Mouse (Mus musculus) heart, embryonic 16.5 days (tissue): ENCODE measurements at regions not wholly inside any gene's neighbourhood (a gene's known extent, or its start where the extent isn't known, plus 50 kb on each side); places are given as distances from the start of the nearest gene placed in this dataset.

Experiments used
- ATAC-seq: fragments of 200-750 bp; cut with Nextera tagmentation; replicated peaks from 2 replicates; pipeline ENCODE4 v1.8.0; 2017; ENCODE audit warnings: moderate number of reproducible peaks; ENCODE audit not compliant: insufficient read depth, low FRiP score; ENCODE audit errors: extremely low read depth
- H3K27ac ChIP-seq: fragments of 300-500 bp; sonication (generic); 2 replicates; pipeline ENCODE4 v1.5.1; 2014; ENCODE audit warnings: mild to moderate bottlenecking, low read length, control low read depth, moderate library complexity
- H3K27me3 ChIP-seq: fragments of 300-500 bp; sonication (generic); 2 replicates; pipeline ENCODE4 v1.6.1; 2014; ENCODE audit warnings: low read length, mixed read lengths; ENCODE audit not compliant: control insufficient read depth, insufficient read depth
- H3K36me3 ChIP-seq: fragments of 300-500 bp; sonication (generic); 2 replicates; pipeline ENCODE4 v1.6.1; 2014; ENCODE audit not compliant: control insufficient read depth, insufficient read depth
- H3K4me1 ChIP-seq: fragments of 300-500 bp; sonication (generic); 2 replicates; pipeline ENCODE4 v1.6.1; 2014; ENCODE audit warnings: low read length, mixed read lengths; ENCODE audit not compliant: control insufficient read depth, insufficient read depth
- H3K4me2 ChIP-seq: fragments of 300-500 bp; sonication (generic); 2 replicates; pipeline ENCODE4 v1.6.1; 2014; ENCODE audit warnings: low read depth, mild to moderate bottlenecking, control low read depth, low read length
- H3K4me3 ChIP-seq: fragments of 300-500 bp; sonication (generic); 2 replicates; pipeline ENCODE4 v1.5.1; 2014; ENCODE audit warnings: mild to moderate bottlenecking, control low read depth, low read length
- H3K9ac ChIP-seq: fragments of 300-500 bp; sonication (generic); 2 replicates; pipeline ENCODE4 v1.6.1; 2014; ENCODE audit warnings: low read length, control low read depth
- H3K9me3 ChIP-seq: fragments of 300-500 bp; sonication (generic); replicated peaks from 2 replicates; pipeline ENCODE4 v1.6.1; 2016; ENCODE audit warnings: low read length; ENCODE audit not compliant: control insufficient read depth
- WGBS: fragments of 180-500 bp; shearing (Covaris S2); extraction: QIAGEN DNeasy Blood & Tissue Kit; methylation state at CpG from one replicate; pipeline ENCODE4 v1.1.7; 2014; 5-methylcytosine and 5-hydroxymethylcytosine counted together

GRCm38 (mm10) chr4:38507202-38507601, 942.9 kb upstream of the 1700009N14Rik start:
- Histone ChIP-seq H3K4me2 (no peak overlapping the region), H3K27me3 (no peaks in the 10 kb centered on the region), H3K9me3 (no peaks in the 10 kb centered on the region), H3K4me1 (no peaks in the 10 kb centered on the region), H3K9ac (no peak overlapping the region), H3K4me3 (no peak overlapping the region), H3K36me3 (no peaks in the 10 kb centered on the region), H3K27ac (no peak overlapping the region)
- ATAC-seq, result no peak
- WGBS, result 77% methylated on average over 3 of the region's 3 CpGs

GRCm38 (mm10) chr4:38519108-38519507, 931.0 kb upstream of the 1700009N14Rik start:
- Histone ChIP-seq H3K27me3 (no peaks in the 10 kb centered on the region), H3K9me3 (no peaks in the 10 kb centered on the region), H3K27ac (no peak overlapping the region), H3K4me1 (no peaks in the 10 kb centered on the region), H3K4me3 (no peak overlapping the region), H3K4me2 (no peak overlapping the region), H3K36me3 (no peaks in the 10 kb centered on the region), H3K9ac (no peak overlapping the region)
- ATAC-seq, result no peak
- WGBS, result 66% methylated on average over 3 of the region's 3 CpGs
